Mouse (Mus musculus) regulatory T cell (primary cell): Measurements from ENCODE around the gene Ctsq.
"Not testable (repeated sequence)": the region's sequence is repeated elsewhere in the genome, so short reads cannot be mapped to it uniquely, and the experiment has no call there.

ENCODE experiments used
- in situ Hi-C: fragments of 300-600 bp; cut with MboI, MseI; formaldehyde crosslinking; loops from one replicate; pipeline ENCODE4 v1.15.1; 2025; ENCODE audit warnings: high pct_unique_total_duplicates

The Ctsq gene

DNA sequence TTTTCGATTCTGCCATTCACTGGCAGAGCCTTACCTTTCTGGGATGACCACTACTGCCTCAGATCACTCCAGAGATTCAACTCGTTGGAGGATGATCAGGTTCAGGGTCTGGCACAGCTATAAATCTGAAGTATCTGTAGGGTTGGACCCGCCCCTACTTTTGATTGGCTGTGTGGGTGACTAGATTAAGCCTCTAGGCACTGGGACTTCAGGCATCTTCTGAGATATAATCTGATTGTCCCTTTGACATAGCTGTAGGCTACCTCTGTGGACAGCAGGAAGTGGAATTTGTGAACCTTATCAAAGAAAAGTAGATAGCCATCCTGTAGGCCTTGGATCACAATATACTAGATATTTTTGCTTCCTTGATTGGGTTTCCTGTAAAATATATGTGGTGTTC, at the start of gene Ctsq:
TSS of gene Ctsq (minus strand) at position 101 of the 400 bp plus-strand sequence.
- in situ Hi-C loops, result loop anchor here (5.0 kb wide), 1 partner anchor 933 kb away; no protein-coding TSS in a partner anchor

DNA sequence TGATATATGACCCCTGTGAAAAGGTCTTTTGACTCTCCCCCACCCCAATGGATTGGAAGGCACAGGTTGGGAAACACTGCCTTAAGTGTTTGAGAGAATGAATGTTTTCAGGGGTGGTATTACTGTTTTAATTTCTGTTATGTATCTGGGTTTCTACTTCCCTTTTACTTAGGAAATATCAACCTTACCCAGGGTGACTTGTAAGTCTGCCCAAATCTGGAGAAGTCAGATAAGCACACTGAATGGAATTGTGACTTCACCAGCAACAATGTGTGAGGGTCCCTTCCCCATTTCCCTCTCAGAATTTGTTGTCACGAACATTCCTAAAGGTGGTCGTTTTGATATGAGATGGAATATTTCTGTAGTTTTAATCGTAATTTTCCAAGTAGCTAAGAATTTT, 17.6 kb downstream of the Ctsq start:
- in situ Hi-C loops, result no loop called here

DNA sequence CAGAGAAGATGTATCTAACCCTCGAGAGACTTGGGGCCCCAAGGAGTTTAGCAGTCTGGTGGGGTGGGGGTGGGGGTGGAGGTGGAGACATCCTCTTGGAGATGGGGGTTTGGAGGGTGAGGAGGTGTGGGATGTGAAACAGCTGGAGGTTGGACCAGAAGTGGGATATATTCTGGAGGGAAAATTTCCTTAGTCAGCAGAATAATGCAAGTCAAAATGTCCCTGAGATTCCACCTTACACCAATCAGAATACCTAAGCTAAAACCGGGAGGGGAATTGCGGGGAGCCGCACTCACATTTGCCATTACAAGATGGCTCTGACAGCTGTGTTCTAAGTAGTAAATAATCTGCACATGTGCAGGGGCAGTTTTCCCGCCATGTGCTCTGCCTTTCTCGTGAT, 18.6 kb downstream of the Ctsq start:
- in situ Hi-C loops, result no loop called here

DNA sequence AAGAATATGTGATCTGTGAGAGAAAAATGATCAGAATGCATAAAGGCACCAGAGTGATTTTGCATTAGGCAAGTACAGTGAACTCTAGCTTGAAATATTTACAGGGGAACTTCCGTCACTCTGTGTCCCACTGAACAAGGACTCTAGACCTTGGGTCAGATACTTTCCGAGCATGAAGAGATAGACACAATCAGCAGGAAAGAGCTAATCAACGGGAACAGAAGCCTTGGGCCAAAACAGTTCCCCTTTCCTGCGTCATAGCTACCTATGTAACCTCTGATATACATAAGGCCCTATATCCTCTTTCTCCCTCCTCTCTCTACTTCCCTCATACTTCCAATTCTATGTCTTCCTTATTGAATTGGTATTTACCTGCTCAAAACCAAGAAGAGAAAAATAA, 30.3 kb downstream of the Ctsq start:
- in situ Hi-C loops, result no loop called here

DNA sequence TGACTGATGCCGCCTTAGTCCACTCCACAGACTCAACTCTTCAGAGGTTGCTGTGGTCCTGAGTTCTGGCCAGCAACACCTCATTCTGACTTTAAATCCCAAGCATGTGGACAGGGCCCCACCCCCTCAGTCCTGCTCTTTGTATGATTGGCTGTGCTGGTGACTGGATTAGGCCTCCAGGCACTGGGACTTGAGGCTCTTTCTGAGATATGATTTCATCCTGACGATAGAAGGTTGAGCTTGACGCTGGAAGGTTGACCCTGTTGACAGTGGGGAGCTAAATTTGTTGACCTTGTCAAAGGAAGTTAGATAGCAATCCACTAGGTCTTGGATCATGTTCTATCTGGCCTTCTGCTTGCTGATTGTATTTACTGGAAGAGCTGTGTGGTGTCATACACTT, 34.6 kb downstream of the Ctsq start, which contains the start of gene Ctsj:
TSS of gene Ctsj (minus strand) at position 101 of the 400 bp plus-strand sequence.
- in situ Hi-C loops, result no loop called here

DNA sequence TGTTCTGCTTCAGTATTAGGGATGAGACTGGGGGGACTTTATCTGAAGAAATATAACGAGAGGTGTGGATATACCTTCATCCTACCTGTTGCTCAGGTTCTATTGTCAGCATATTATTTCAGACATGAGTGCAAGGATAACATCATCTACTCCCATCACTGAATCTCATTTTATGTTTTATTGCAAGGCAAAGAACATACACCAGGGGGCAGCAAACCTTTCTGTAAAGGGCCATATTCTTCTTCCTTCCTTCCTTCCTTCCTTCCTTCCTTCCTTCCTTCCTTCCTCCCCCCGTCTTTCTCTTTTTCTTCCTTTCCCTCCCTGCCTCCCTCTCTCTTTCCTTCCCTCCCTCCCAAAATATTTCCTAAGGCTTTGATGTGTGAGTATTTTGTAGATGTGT, 42.8 kb downstream of the Ctsq start:
- in situ Hi-C loops, result no loop called here

DNA sequence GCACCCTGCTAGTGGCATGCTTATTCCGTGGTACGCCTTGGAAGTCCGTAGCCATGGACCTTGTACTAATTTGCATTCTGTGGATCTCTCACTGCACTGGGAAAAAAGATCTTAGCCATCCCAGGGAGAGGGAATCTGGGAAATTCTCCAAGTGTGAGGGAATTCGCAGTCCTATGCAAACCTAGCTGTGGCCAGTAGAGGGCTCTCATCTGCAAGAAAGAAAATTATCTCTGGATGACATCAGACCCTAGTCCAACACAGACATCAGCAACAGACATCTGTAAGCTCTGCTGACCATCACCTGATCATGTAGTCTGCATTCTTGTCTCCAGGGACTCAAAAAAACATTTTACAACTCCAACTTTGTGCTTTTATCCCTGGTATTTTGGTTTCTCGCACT, 53.5 kb downstream of the Ctsq start:
- in situ Hi-C loops, result not testable (repeated sequence)
